Mouse (Mus musculus) urinary bladder, postnatal 4 days (tissue): ENCODE measurements around the gene Otud7b.
"Not testable (repeated sequence)": the region's sequence is repeated elsewhere in the genome, so short reads cannot be mapped to it uniquely, and the experiment has no call there.

Experiments
- DNase-seq, 2 experiments: peaks; one replicate each; pipeline ENCODE4 v3.0.0; 2021 to 2022; ENCODE audit warnings: low spot score in 2 of 2

Otud7b gene

DNA sequence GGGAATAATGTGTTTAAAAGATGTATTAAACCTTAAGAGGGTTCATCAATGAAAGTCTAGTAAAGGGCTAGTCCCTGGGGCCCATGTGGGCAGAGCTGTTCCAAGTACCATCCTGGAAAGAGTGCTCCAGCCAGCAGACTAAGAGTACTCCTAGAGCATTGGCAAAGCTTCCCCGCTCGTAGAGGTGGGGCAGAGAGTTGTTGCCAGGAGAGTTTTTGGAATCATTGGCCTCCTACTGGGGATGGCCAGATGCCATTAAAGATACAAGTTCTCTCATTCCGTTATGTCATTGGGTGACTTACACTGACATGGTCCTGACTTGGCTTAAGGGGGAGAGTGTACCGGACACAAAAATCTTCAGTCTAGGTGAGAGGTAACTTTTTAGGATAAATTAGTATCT lies 75.2 kb downstream of the Otud7b start:
- no peak for DNase-seq

DNA sequence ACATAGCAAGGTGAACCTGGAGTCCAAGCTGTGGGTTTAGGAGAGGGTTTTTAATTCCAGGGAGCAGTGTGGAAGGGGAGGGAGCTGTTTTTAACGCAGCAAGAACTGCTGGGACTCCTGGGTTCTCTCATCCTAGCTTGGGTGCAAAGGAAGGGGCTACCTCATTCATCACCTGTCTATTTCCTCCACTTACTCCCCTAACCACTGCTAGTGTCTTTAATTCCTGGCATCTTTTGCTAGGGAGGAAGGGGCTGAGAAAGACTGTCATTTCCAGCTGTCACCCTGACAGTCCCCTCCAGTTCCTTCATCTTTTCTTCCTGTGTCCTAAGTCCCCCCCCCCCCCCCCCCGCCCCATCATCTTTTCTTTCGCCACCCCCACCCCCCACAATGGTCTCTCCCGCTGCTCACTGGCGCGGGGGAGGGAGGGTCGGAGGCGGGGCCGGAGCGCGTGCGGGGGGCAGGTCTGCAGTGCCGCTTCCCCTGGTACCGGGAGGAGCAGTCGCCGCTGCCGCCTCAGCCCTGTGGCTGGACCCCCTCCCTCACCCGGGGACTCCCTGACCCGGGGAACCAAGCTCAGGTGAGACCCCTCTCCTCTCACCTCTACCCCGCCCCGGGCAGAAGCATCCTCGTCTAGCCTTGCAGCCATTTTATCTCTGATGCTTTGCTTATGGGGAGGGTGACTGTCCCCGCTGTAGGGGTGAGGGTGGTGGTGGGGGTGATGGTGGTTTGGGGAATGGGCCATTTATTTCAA lies 76.6 kb downstream of the Otud7b start, which contains the start of gene Sv2a:
Gene Sv2a, plus strand, starts transcription at position 425 of the 751 bp plus-strand sequence.
- DNase-seq: peak in 1 of 2 experiments; percentile 47

DNA sequence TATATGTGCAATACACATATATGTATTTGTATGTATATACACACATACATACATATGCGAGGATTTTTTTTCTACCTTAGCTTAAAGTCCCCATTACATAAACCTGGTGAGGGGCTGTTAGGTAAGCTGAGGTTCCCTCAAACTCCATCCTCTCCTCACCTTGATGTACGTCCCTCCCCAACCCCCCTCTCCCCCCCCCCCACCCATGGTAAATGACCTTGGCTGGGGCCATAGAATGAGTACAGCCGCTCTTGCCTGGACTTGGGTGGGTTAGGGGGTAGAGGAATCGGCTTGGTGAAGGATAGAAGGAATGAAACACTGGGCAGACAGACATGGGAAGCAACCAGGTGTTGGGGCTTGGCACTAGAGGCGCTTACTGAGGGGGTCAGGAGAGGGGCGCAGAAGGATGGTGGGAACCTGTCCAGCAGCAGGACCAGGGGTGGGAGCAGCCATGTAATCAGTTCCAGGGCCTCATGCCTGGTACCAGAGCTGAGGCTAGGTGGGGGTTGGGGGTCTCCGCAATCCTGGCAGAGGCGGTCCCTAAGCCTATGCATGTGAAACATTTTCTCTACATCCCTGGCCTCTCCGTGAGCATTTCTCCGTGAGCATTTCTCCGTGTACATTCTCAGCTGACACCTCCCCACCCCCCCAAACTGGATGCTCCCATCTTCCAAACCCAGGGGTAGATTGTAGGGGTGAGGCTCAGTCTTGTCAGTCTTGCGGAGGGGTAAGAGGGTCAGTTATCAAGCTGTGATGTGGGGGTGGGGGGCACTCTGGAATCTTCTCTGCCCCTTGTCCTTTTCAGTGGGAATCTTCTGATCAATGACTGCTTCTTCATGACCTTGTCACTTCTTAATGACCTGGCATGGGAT lies 77.4 kb downstream of the Otud7b start:
- no peak for DNase-seq

DNA sequence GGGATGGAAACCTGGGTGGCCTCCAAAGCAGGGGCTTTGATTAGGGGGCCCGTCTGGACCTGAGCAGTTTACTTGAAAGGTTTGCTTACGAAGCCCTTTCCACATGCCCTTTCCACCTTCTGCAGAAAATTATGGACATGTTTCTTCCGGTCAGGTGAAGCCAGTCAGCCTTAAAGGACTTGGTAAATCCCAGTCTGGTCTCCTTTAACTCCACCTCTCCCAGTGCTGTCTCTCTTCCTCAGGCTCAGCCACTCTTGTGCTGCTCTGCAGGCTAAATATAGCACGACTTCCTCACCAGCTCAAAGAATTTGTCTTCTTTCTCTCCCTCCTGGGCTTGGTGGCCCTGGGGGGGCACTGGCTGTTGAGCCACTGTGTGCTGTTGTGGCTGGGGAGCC lies 78.1 kb downstream of the Otud7b start:
- no peak for DNase-seq

DNA sequence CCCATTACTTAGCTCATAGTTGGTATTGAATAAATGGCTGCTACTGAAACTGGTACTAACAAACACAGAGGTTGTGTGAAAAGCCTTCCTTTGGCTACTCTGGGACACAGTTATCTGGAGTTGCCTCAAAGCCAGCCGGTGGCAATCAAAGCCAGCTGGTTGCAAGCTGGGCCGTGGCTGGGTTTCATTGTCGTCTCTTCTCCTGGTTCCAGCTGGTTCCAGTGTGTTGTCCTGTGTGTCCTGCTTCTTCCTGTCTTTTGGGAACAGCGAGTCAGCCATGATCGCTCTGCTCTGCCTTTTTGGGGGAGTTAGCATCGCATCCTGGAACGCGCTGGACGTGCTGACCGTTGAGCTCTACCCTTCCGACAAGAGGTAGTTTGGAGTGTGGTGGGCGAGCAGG lies 88.7 kb downstream of the Otud7b start:
- no peak for DNase-seq

DNA sequence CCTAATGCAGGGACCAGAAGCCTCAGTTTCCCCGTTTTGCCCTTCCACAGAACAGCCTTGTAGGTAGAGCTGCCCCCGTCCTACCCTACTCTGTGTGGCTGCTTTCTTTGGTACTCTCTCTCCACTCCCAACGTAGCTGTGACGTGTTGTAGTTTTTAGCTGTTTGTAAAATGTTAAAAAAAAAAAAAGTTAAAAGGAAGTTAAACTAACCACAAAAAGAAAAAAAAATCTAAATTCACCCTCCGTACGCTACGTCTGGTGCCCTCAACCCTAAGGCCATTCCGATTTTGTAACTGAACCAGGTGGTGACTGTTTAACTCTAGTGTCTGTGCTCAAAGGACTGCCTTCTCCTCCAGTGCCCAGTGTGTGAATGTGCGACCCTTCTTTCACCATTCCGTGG lies 90.6 kb downstream of the Otud7b start:
- no peak for DNase-seq

DNA sequence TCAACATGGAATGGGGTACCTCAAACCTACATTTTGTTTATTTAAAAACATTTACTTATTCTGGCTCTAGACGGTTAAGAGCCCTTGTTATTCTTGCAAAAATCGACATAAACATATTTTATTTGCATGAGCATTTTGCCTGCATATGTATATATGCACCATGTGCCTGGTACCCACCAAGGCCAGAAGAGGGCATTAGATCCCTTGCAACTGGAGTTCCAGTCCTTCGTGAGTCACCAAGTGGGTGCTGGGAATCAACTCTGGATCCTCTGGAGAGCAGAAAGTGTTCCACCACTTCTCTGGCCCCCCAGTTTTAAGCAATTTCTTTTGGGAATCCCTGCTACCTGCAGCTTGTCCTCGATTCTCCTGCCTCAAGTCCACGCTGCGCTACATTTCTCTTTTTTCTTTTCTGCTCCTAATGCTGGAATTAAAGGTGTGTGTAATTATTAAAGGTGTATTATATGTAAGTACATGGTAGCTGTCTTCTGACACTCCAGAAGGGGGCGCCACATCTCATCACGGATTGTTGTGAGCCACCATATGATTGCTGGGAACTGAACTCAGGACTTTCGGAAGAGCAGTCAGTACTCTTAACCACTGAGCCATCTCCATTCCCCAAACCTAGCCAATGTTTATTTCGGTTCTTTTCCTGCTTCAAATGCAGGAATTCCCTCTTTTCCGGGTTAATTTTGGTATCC lies 91.4 kb downstream of the Otud7b start:
- no peak for DNase-seq

DNA sequence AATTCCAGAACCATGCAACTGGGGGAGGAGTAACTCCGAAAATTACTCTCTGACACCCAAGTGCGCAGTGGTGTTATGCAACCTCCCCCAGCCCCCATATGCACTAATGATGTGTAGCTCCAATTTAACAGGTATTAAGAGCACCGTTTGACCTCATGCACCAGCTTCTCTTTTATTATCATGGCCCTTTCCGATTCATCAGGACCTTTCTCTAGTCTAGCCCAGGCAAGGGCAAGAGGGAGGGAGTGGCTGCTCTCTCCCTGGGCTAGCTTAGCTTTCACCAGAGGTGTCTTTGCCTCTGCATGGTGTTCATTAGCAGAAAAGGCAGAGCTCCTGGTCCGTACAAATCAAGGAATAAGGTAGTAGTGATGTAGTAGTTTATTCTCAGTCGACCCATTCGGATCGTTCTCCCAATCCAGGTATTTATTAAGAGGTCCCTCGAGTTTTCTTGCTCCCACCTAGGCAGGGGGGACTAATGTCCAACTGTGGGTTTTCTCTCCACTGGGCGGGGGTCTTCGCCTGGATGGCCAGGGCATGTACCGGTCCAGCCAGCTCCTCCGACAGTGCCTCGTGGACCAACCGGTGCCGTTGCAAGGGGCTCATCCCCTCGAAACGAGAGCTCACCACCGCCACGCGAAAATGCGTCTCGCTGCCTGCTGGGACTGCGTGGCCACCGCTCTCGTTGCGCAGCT lies 92.3 kb downstream of the Otud7b start:
- DNase-seq: no peak

DNA sequence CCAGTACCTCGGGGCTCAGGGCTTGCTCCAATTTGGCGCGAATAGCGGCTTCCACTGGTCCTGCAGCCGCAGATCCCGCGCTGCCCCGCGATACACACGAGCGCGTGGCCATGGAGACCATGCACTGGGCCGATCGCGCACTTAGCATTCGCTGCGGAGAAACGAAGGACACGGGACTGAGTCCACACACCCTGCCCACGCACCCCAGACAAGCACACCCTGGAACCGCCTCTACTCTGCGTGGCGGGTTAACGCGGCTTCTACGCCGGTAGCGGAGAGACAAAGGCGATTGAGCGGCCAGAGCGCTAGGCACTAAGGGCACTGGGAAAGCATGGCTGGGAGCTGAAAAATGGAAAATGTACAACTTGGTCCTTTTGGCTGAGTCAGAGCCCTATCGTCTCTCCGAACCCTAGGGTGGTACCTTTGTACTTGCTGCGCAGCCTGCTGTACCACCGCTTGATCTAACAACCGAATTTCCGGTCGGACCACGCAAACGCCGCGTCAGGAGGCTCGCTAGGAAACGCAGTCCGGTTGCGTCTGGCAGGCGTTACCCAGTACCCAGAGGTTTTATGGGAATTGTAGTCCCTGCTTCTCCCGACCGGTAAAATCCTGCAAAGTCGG lies 92.9 kb downstream of the Otud7b start:
- DNase-seq: peak; percentile 81 to 86

DNA sequence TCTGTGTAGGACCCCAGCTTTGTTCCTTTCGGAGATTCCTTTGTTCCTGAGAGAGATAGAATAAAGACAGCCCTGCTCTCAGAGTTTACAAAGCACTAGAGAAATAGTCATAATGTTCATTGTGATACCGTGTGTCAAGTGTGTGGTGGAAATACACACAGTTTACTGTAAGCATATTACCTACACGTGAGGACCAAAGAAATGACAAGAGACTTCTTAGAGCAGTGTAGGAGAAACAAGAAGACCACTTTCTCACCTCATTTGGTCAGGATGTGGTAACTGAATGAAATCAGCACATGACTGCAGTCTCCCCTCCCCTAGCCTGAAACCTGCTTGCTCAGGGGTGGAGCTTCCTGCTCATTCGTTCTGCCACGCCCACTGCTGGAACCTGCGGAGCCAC lies 93.9 kb downstream of the Otud7b start:
- DNase-seq: no peak

DNA sequence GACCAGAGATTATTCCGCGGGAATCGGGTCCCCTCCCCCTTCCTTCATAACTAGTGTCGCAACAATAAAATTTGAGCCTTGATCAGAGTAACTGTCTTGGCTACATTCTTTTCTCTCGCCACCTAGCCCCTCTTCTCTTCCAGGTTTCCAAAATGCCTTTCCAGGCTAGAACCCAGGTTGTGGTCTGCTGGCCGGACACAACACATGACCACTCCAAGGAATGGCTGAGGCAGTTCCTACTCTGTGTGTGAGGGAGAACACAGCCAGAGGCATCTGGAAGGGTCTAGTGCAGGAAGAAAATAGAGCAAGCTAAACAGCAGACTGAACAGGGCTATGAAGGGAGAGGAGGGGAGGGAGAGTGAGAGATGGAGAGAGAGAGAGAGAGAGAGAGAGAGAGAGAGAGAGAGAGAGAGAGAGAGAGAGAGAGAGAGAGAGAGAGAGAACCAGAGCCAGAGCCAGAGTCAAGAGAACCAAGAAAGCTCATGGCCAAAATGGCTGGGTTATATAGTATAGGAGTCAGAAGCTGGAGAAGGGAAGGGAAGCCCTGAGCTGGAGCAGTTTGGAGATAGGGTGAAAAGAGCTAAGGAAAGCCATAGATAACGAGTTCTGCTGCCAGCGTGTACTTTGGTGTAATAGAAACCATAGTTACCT lies 94.4 kb downstream of the Otud7b start:
- DNase-seq: not testable (repeated sequence)

DNA sequence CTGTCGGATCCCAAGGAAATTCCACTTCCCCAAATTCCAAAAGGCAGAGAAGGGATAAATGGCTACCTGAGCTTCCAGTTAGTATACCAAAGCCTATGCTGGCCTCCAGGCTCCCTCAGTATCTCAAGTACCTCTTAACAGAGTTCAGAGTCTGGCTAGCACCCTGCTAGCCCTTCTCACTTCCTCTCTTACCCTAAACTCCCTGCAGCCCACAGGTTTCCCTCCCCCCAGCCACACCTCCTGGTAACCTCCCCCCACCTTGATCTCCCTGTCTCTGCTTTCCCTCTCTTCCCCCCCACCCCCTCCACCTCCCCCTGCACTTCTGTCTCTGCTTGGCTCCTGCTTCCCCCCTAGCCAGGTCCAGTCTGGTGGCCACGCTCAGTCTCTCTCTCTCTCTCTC lies 95.4 kb downstream of the Otud7b start:
- no peak for DNase-seq

DNA sequence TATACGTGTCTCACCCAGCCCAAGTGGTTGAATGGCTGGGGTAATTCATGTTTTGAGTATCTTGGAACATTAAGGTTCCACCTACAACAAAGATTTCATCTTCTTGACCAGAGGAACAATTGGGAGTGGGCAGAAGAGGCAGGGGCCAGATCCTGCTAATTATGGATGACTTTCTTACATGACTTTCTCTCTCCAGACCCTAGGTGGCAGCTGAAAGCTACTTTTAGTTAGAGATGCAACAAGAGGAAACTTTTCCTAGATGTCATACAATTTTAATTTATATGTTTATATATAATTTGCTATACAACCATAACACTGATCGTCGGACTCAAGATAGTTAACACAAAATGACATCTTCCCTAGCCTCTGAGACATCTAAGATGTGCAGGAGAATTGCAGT lies 103.5 kb downstream of the Otud7b start:
- no peak for DNase-seq

DNA sequence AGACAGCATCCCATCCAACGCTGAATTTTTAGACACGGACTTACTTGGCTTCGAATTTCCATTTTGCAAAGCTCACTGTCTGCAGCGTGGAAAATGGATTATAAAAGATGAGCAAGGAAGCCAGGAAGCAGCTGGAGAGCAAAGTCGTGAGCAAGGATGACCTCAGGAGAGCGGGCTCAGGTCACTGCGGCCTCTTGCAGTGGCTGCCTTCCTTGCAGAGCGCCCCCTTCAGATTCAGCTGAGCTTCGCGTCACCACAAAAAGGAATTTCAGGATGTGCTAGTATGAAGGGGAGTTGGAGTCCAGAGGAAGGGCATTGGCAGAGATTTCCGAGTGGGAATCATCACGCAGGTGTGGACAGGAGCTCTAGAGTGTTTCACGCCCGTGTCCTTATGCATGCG lies 104.9 kb downstream of the Otud7b start:
- no peak for DNase-seq
